Mouse (Mus musculus) heart, postnatal 0 days (tissue): ENCODE data around the gene Evc.

Source experiments
- CTCF ChIP-seq: IDR thresholded peaks from 2 replicates; pipeline ENCODE4 v1.5.1; 2016; ENCODE audit warnings: antibody characterized with exemption, control low read depth, low read depth
- EP300 ChIP-seq: IDR thresholded peaks from 2 replicates; pipeline ENCODE4 v1.6.1; 2016; ENCODE audit warnings: antibody characterized with exemption, low read depth

GRCm38 (mm10) chr5:37368796-37369195, 32.1 kb upstream of the Evc start:
- TF ChIP-seq CTCF (no peak), EP300 (no peak)
